Mouse (Mus musculus) MEL (cell line): ENCODE data around the gene Camk1d. TPM values are rescaled to one million over a fixed set of nuclear protein-coding genes. Genes with fewer than 3 reads are reported as not detected.

Experiments
- DNase-seq: peaks from one replicate; pipeline ENCODE4 v3.0.0; 2011; ENCODE audit warnings: low read depth, low spot score
- H3K27ac ChIP-seq: 2 replicates; pipeline ENCODE4 v1.5.1; 2012; ENCODE audit warnings: low read depth, mild to moderate bottlenecking, control low read depth, low read length, moderate library complexity; ENCODE audit not compliant: control insufficient read depth
- H3K27me3 ChIP-seq, 2 experiments: fragments of 150-350 bp in 1 of 2; sonication (generic) in 1 of 2; 2 replicates each; pipeline ENCODE4 v1.6.1; 2012; ENCODE audit warnings: low read length in 2 of 2, mild to moderate bottlenecking in 2 of 2, improper control_type of control experiment in 1 of 2, moderate library complexity in 1 of 2; ENCODE audit not compliant: insufficient read depth in 2 of 2, control insufficient read depth in 1 of 2
- H3K36me3 ChIP-seq, 2 experiments: 2 replicates each; pipeline ENCODE4 v1.6.1; 2012 to 2014; ENCODE audit warnings: low read length in 2 of 2, improper control_type of control experiment in 1 of 2, inconsistent platforms in 1 of 2, mild to moderate bottlenecking in 1 of 2; ENCODE audit not compliant: insufficient read depth in 2 of 2, control insufficient read depth in 1 of 2
- H3K4me1 ChIP-seq, 2 experiments: fragments of 150-350 bp in 1 of 2; sonication (generic) in 1 of 2; 2 replicates each; pipeline ENCODE4 v1.6.1; 2012; ENCODE audit warnings: low read length in 2 of 2, improper control_type of control experiment in 1 of 2, mild to moderate bottlenecking in 1 of 2; ENCODE audit not compliant: insufficient read depth in 2 of 2, control insufficient read depth in 1 of 2
- H3K4me3 ChIP-seq, 2 experiments: fragments of 150-350 bp in 1 of 2; sonication (generic) in 1 of 2; 2 replicates each; pipeline ENCODE4 v1.5.1; 2012; ENCODE audit warnings: low read depth in 2 of 2, low read length in 2 of 2, mild to moderate bottlenecking in 2 of 2, moderate library complexity in 2 of 2, control low read depth in 1 of 2, improper control_type of control experiment in 1 of 2; ENCODE audit not compliant: control insufficient read depth in 1 of 2, insufficient read depth in 1 of 2
- H3K79me2 ChIP-seq: 2 replicates; pipeline ENCODE4 v1.6.1; 2012; ENCODE audit warnings: mild to moderate bottlenecking, low read length, moderate library complexity; ENCODE audit not compliant: control insufficient read depth, poor library complexity, insufficient read depth
- H3K9ac ChIP-seq: 2 replicates; pipeline ENCODE4 v1.6.1; 2012; ENCODE audit warnings: low read depth, mild to moderate bottlenecking, control low read depth, low read length, moderate library complexity; ENCODE audit not compliant: control insufficient read depth, poor library complexity, severe bottlenecking
- H3K9me3 ChIP-seq: fragments of 150-350 bp; sonication (generic); replicated peaks from 2 replicates; pipeline ENCODE4 v1.6.1; 2012; ENCODE audit warnings: mild to moderate bottlenecking, low read length, improper control_type of control experiment, moderate library complexity; ENCODE audit not compliant: insufficient read depth
- BHLHE40 ChIP-seq: IDR thresholded peaks from 2 replicates; pipeline ENCODE4 v1.6.1; 2012; ENCODE audit warnings: low read depth, mild to moderate bottlenecking, inconsistent platforms, low read length, improper control_type of control experiment, borderline replicate concordance
- CHD2 ChIP-seq: IDR thresholded peaks from 2 replicates; pipeline ENCODE4 v1.6.1; 2011; ENCODE audit warnings: low read length, improper control_type of control experiment
- ELF1 ChIP-seq: IDR thresholded peaks from 2 replicates; pipeline ENCODE4 v1.6.1; 2014; ENCODE audit warnings: low read depth, mild to moderate bottlenecking, inconsistent platforms, low read length, improper control_type of control experiment, moderate library complexity
- EP300 ChIP-seq, 2 experiments: IDR thresholded peaks; 2 replicates each; pipeline ENCODE4 v1.6.1; 2011; ENCODE audit warnings: improper control_type of control experiment in 2 of 2, low read length in 2 of 2, low read depth in 1 of 2, mild to moderate bottlenecking in 1 of 2
- ETS1 ChIP-seq: IDR thresholded peaks from 2 replicates; pipeline ENCODE4 v1.6.1; 2012; ENCODE audit warnings: low read depth, mild to moderate bottlenecking, inconsistent platforms, low read length, improper control_type of control experiment, moderate library complexity
- GABPA ChIP-seq: IDR thresholded peaks from 2 replicates; pipeline ENCODE4 v1.6.1; 2012; ENCODE audit warnings: low read depth, mild to moderate bottlenecking, inconsistent platforms, low read length, improper control_type of control experiment, moderate library complexity
- GATA1 ChIP-seq: IDR thresholded peaks from 2 replicates; pipeline ENCODE4 v1.6.1; 2011; ENCODE audit warnings: low read depth, low read length, improper control_type of control experiment
- JUND ChIP-seq: IDR thresholded peaks from 2 replicates; pipeline ENCODE4 v1.6.1; 2011; ENCODE audit warnings: low read depth, mild to moderate bottlenecking, improper control_type of control experiment, low read length
- MAZ ChIP-seq: IDR thresholded peaks from 2 replicates; pipeline ENCODE4 v1.6.1; 2012; ENCODE audit warnings: low read depth, mild to moderate bottlenecking, inconsistent platforms, low read length, improper control_type of control experiment
- MXI1 ChIP-seq: IDR thresholded peaks from 2 replicates; pipeline ENCODE4 v1.6.1; 2011; ENCODE audit warnings: mild to moderate bottlenecking, low read depth, low read length, improper control_type of control experiment
- NELFE ChIP-seq: IDR thresholded peaks from 2 replicates; pipeline ENCODE4 v1.6.1; 2011; ENCODE audit warnings: low read depth, low read length, improper control_type of control experiment
- NRF1 ChIP-seq: IDR thresholded peaks from 2 replicates; pipeline ENCODE4 v1.6.1; 2014; ENCODE audit warnings: low read depth, mild to moderate bottlenecking, inconsistent platforms, low read length, improper control_type of control experiment, moderate library complexity; ENCODE audit not compliant: poor library complexity, insufficient read depth, severe bottlenecking
- POLR2AphosphoS5 ChIP-seq: IDR thresholded peaks from 2 replicates; pipeline ENCODE4 v1.6.1; 2012; ENCODE audit warnings: low read depth, borderline replicate concordance, mild to moderate bottlenecking, inconsistent platforms, low read length, moderate library complexity, mixed read lengths
- RAD21 ChIP-seq: IDR thresholded peaks from 2 replicates; pipeline ENCODE4 v1.6.1; 2011; ENCODE audit warnings: mild to moderate bottlenecking, low read depth, low read length, improper control_type of control experiment
- TAL1 ChIP-seq: IDR thresholded peaks from 2 replicates; pipeline ENCODE4 v1.6.1; 2012; ENCODE audit warnings: mild to moderate bottlenecking, inconsistent platforms, low read length, moderate library complexity, mixed read lengths
- TCF12 ChIP-seq: IDR thresholded peaks from 2 replicates; pipeline ENCODE4 v1.6.1; 2014; ENCODE audit warnings: low read depth, mild to moderate bottlenecking, inconsistent platforms, low read length, improper control_type of control experiment, moderate library complexity
- ZC3H11A ChIP-seq: IDR thresholded peaks from 2 replicates; pipeline ENCODE4 v1.6.1; 2012; ENCODE audit warnings: low read depth, mild to moderate bottlenecking, inconsistent platforms, low read length, improper control_type of control experiment
- polyA plus RNA-seq, 2 experiments: library from polyadenylated mRNA; stranded (reverse) in 1 of 2; unstranded in 1 of 2; fragments of >175 nt in 1 of 2; fragments of >200 nt in 1 of 2; gene quantifications; 2 replicates each; pipeline versions ENCODE4 v1.2.1 to v1.2.4; 2012; ENCODE audit warnings: low replicate concordance in 2 of 2, low read depth in 1 of 2; ENCODE audit not compliant: insufficient read length in 2 of 2, insufficient read depth in 1 of 2, missing spikeins in 1 of 2
- total RNA-seq: library from RNA; depleted of rRNA; stranded (reverse); fragments of 300-350 nt; gene quantifications from 2 replicates; pipeline ENCODE4 v1.2.3, GENCODE M21; 2012

The Camk1d gene
- total and polyA plus RNA-seq, 3 experiments = 2.9 to 4.4 TPM; not detected in 1

DNA sequence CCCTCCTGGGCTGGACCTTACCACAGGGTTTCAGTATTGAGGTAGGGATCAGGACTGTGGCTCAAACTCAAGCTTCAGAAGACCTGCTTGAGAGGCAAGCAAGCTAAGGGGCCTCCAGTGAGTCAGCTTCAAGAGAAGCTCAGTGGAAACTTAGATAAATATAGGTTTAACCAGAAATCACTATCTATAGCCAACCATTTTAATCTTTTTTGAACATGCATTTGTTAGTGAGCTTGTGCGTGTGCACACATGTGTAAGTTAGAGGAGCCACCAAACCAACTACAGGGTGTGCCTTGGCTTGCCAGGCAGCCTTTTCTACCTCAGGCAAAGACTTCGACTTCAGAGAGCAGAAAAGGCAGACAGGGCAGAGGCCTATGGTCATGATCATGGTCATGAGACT is 200.7 kb downstream of the Camk1d start:
- no peaks in the 10 kb centered on the region for H3K36me3 ChIP-seq
- H3K27me3 ChIP-seq = no peaks in the 10 kb centered on the region
- H3K27ac ChIP-seq = peak overlapping the region; percentile 41
- DNase-seq = peak; percentile 70
- H3K9me3 ChIP-seq = no peaks in the 10 kb centered on the region
- H3K79me2 ChIP-seq = no peaks in the 10 kb centered on the region
- peak; percentile 61; the same call in 1 of the 2 replicates for TF ChIP-seq TCF12
- peak; percentile 65 to 71 for TF ChIP-seq EP300 (IDR thresholded peaks at IDR 0.05; ENCODE audit: low read depth in 1 of 2, low read length in 2 of 2)
- TF ChIP-seq ZC3H11A = no peak
- peak; percentile 69 for TF ChIP-seq GATA1
- no peak for TF ChIP-seq GABPA
- TF ChIP-seq, all 39 proteins: peak for 3
- H3K9ac ChIP-seq = no peak overlapping the region
- H3K4me1 ChIP-seq = peaks cover 0 to 7% of the 10 kb centered on the region in 2 experiments; a peak in 3 of 4 replicates
- H3K4me3 ChIP-seq = no peak overlapping the region

DNA sequence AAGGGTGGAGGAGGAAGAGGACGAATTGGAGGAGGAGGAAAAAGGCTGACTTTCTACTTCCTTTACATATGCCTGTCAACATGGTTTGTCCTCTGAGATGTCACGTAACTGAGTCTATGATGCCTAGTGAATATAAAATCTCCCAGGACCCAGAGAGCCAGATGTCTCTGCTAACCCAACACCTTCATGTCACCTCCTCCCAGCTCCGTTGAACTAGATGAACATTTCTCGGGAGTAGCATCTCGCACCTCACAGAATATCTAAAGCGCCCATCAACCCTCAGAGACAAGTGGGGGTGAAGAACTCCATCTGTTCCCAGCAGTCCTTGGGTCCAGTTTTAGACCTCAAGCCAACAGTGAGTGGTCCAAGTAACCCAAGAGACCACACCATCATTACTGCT is 204.3 kb downstream of the Camk1d start:
- Histone ChIP-seq H3K27me3 (no peaks in the 10 kb centered on the region), H3K36me3 (no peaks in the 10 kb centered on the region), H3K4me3 (no peak overlapping the region), H3K9ac (no peak overlapping the region), H3K9me3 (no peaks in the 10 kb centered on the region), H3K79me2 (no peaks in the 10 kb centered on the region), H3K27ac (no peak overlapping the region), H3K4me1 (peaks cover 0 to 7% of the 10 kb centered on the region in 2 experiments; a peak in 3 of 4 replicates)
- TF ChIP-seq POLR2AphosphoS5 (no peak), BHLHE40 (no peak), MAZ (no peak), JUND (no peak), RAD21 (no peak), MXI1 (no peak), TAL1 (no peak)
- no peak for DNase-seq

DNA sequence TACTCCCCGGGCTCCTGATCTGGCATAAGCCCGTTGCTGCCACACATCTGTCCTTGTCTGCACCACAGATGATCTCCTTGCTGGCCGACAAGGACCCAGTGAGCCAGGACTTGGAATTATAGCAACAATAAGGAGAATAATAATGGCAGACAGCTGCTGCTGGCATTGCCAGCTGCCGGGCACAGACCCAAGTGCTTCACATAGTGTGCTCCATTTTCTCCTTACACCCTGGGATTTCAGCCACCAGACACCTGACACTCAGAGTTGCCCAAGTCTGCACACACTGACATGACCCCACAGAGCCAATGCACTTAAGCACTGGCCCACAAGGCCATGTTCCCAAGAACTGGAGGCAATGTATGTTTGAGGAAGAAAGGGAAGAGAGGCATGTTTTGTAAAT is 214.7 kb downstream of the Camk1d start:
- H3K36me3 ChIP-seq = no peaks in the 10 kb centered on the region
- no peaks in the 10 kb centered on the region for H3K79me2 ChIP-seq
- H3K4me1 ChIP-seq = no peaks in the 10 kb centered on the region
- no peak overlapping the region for H3K27ac ChIP-seq
- no peaks in the 10 kb centered on the region for H3K9me3 ChIP-seq
- no peak overlapping the region for H3K4me3 ChIP-seq
- H3K9ac ChIP-seq = no peak overlapping the region
- H3K27me3 ChIP-seq = no peaks in the 10 kb centered on the region
- TF ChIP-seq EP300 (IDR thresholded peaks at IDR 0.05; ENCODE audit: low read depth in 1 of 2, low read length in 2 of 2) = no peak
- TF ChIP-seq MAZ = no peak
- no peak for TF ChIP-seq CHD2
- TF ChIP-seq ELF1 = no peak
- TF ChIP-seq MXI1 = no peak
- TF ChIP-seq NELFE = no peak
- TF ChIP-seq ETS1 = no peak
- TF ChIP-seq NRF1 = no peak
- DNase-seq = no peak
